Mouse (Mus musculus) urinary bladder, postnatal 25 days (tissue): ENCODE results near the gene Ckap2.
A peak's percentile ranks its signal among the peaks of the same experiment; 100 is the strongest.

ENCODE experiments used
- DNase-seq: peaks from one replicate; pipeline ENCODE4 v3.0.0; 2022; ENCODE audit warnings: low spot score

The Ckap2 gene

DNA sequence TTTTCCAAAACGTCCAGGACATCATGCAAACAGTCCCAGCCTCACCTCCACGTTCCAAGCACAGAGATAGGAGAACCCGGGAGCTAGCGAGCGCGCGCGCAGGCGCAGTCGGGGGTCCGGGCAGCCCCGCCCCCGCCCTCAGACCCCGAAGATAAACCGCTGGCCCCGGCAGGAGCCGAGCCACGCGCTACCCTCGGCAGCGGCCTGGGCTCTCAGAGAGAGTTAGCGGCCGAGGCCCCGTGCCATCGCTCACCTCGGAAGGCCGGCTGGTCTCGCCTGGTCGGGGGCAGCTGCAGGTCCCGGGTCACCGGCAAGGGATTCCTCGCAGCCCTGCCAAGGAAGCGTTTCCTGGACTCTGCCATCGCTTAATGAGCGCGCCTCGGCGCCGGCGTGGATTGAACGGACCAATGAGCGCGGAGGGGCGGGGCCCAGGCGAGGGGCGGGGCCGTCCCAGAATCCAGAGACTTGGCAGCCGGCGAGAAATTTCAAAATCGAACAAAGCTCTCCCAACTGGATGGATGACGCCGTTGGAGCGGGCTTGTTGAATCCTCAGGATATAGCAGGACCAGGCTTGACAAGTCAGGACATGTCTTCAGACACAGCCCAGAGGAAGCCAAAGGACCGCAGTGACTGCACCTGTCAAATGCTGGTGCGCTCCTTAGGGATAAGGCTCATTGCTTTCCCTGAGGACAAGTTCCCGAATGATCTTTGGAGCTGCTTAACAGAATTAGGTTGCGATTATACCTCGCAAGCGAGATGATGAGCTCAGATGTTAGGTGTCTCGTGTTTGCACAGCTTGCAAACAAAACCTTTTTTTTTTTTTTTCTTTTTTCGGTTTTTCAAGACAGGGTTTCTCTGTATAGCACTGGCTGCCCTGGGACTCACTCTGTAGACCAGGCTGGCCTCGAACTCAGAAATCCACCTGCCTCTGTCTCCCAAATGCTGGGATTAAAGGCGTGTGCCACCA lies at the start of gene Ckap2:
Gene Ckap2, minus strand, starts transcription at position 389 of the 967 bp plus-strand sequence.
- peak; percentile 83 for DNase-seq

DNA sequence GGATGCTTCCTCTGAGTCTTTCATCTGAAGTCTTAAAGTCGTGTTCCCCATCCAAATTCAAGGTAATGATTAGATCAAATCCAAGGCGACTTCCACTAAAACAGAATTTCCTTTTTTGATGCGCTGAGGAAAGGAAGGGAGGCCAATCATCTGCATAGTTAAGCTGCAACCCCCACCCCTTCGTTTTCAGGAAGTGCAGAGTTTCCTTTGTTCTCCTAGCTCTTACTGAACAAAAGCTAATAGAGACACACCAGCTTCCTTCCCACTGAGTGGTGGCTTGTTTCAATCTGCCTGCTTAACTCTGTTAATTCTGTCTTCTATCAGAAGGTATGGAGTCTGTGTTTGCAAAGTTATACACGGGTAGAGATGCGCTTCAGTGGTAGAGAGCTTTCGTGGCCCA lies 43.0 kb upstream of the Ckap2 start:
- no peak for DNase-seq

DNA sequence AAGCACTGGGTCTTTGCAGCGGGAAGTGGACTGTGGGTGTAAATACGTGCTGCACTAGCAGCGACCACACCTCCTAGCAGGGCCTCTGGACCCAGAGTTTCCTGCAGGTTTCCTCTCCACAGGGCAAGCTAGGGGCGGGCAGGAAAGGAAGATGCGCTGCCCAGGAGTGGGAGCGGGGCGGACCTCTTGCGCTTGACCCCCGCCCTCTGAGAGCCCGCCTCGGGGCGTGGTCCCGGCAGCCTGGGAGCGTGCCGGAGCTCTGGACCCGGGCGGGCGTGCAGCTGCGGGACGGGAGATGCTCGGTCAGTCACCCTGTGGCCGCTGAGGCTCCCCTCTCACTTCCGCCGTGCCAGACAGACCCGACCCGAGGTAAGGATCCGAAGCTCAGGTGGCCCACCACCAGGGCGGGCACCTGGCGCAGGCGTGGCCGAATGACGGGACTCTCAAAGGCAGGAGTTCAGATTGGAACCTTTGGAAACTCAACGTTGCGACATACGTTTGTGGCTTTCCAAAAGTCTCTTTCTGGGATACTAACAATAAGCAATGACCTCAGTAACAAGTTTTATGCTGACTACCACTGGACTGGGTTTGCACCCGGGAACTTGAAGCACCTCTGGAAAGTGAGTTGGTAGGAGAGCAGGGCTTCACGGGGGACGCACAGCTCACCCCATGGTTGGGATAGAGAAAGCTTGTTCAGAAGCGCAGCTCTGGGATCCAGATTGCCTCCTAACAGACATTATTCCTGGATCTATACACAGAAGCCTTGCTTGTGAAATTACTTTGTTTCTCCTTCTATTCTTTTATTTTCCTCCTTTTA lies 41.6 kb upstream of the Ckap2 start, which contains the start of gene Thsd1:
Gene Thsd1, plus strand, starts transcription at position 253 of the 817 bp plus-strand sequence.
- peak; percentile 60 for DNase-seq

DNA sequence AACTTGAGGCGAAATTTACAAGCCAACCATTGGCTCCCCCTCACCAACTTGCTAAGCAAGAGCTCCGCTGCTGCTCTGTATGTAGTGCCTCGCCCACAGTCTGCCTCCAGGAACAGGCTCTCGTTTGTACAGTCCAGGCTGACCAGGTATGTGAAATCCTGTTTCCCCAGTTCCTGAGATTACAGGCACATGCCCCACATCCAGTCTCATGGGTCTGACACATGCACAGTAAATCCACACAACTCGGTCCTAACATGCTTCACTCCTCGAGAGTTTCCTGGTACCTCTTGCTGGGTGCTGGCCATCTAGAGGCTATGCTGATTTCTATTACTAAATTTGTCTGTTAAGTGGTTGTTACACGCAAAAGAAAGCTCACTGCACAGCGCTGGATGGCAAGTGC lies 40.7 kb upstream of the Ckap2 start:
- peak; percentile 7 for DNase-seq

DNA sequence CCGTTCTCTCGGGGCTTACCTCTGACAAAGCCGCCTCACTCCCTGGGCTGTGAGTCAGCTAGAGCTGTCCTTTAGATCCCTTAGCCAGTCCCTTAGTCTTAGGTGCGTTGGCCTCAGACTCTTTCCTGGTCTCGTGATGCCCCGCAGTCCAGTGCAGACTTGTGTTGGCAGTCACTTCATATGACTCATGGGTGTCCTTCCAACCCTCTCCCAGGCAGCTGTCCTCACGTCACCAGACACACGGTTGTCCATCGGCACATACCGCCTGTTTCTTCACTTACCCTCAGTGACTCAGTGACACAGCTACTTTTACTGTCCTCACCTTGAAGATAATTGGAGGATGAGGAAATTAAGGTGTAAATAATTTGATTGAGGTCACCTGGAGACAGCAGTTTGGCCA lies 29.2 kb upstream of the Ckap2 start:
- no peak for DNase-seq

DNA sequence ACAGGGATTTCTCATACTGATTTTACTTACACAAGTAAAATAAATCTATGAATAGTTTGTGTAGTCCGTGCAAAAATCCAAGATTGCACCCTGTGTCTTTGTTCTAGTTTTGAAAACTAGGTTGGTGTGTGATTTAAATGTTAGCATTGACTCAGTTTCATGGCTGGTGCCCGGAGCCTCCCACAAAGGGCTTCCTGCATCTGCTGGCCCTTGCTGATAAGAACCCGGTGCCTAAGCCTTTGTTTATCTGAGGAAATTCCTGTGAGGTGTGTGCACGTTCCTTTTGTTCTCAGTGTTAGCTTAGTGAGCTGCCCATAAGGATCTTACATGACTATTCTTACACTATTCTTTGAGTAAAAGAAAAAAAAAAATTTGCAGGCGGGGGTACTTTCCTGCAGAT lies 23.4 kb upstream of the Ckap2 start:
- no peak for DNase-seq

DNA sequence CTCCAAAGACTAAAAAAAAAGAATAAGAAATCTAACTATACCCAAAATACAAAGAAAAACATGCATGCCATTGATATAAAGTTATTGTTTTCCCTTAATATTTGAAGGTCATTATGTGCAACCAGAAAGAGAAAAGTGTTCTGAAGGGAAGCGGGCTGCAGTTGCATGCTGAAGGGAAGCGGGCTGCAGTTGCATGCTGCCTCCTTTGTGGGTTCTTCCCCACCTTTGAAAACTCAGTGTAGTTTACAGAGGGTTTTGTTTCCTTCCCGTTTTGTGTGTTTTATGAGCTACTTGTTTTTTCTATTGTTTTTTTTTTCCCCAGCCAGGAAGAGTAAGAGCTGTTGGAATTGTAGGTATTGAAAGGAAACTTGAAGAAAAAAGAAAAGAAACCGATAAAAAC lies 21.9 kb upstream of the Ckap2 start:
- DNase-seq = no peak

DNA sequence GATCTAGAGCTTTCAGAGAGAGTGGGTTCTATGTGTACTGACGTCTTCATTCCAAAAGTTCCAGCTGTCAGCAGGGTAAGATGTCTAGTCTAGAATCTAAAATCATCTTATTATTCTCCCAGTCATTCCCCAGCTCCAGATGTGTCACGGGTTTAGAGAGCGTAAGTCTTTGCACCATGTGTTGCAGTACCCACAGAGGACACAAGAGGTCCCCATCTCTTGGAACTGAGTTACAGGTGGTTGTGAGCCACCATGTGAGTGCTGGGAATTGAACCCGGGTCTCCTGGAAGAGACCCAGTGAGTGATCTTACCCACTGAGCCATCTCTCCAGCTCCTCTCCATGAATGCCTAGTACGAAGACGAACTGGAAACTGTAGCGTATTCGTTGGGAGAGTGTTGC lies 13.9 kb upstream of the Ckap2 start:
- DNase-seq = no peak

DNA sequence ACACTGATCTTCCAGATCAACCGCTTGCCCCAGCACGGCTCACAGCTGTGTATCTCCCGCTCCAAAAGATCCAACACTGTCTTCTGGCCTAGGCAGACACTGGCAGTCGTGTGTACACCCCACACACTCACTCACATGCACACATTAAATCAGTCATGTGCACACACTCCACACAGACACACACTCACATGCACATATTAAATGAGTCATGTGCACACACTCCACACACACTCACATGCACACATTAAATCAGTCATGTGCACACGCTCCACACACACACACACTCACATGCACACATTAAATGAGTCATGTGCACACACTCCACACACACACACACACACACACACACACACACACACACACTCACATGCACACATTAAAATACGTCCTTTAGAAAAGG lies 12.3 kb upstream of the Ckap2 start:
- no peak for DNase-seq

DNA sequence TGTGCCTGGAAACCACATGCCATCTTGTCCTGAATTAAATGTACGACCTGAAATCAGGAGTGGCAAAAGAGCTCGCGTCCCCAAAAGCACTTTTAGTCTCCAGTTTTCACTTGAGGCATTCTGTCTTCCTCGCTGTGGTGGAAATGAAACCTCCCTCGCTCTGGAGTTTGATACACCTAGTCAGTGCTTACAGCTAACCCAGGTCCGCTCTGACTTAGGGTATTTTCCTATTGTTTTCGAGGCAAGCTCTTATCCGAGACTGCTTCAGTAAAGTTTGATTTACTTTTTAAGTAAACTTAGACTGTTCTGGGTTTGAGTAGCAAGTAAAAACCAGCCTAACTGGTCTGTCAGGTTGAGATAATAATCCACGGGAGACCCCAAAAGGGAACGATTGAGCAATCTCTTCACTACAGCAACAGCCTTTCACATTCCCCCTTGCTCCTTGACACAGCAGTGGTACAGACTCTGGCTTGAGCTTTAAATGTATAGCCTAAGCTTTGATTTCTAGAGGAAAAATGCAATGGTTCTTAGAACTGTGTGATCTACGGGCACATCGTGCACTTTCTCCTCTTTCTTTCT lies 7.9 kb upstream of the Ckap2 start:
- DNase-seq = peak; percentile 23

DNA sequence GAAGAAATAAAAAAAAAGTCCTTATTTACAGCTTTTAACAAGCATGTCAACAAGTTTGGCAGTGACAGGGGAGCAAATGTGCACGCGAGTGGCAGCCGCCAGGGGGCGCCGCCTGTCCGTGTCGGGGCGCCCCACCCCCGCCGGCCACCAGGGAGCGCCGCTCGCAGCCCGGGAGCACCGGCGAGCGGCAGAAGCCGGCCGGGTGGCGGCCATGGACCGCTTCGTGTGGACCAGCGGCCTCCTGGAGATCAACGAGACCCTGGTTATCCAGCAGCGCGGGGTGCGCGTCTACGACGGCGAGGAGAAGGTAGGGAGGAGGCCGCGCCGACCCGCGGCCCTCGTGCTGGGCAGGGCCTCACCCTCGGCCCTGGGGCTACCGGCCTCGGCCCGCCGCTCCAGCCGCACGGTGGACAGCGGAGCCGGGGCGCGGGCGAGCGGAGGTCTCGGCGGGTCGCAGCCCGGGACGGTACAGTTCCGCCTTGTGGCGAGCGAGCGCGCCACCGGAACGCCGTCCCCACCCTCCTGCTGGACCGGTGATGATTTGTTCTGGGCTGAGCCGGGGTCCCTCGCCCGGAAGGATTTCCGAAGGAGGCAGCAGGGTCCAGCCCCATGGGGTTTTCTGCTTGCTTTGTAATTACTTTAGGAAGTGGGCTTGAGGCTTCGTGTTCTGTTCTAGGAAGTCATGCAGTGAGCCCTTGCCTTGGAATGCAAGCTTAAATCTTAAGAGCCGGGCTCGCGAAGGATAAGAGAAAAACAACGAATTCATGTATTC lies 7.2 kb upstream of the Ckap2 start, which contains the start of gene Vps36:
Gene Vps36, plus strand, starts transcription at position 150 of the 772 bp plus-strand sequence.
- DNase-seq = peak; percentile 94

DNA sequence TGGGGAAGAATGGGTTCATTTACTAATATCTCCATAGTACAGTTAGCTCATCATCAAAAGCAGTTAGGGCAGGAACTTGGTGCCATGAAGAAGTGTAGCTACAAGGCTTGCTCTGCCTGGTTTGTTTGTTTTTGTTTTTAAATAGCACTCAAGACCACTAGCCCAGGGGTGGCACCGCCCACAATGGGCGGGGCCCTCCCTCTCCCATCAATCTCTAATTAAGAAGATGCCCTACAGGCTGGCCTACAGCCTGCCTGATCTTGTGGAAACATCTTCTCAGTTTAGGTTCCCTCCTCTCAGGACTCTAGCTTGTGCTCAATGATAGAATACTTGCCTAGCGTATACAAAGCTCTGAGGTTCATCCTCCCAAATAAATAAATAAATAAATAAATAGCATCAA lies 735 bp downstream of the Ckap2 start:
- no peak for DNase-seq

DNA sequence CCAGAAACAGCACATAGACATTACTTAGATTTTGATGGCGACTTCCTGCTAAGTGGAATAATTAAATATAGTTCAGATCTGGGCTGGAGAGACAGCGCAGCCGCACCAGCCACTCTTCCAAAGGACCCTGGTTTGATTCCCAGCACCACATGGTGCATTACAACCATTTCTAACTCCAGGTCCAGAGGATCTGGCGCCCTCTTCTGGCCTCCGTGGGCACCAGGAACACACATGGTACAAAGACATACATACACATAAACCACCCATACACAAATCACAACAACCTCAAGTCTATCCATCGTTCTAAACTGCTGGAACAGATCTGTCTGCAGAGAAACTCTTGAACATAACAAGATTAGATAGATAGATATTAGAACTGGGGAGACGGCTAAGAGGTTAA lies 9.7 kb downstream of the Ckap2 start:
- no peak for DNase-seq

DNA sequence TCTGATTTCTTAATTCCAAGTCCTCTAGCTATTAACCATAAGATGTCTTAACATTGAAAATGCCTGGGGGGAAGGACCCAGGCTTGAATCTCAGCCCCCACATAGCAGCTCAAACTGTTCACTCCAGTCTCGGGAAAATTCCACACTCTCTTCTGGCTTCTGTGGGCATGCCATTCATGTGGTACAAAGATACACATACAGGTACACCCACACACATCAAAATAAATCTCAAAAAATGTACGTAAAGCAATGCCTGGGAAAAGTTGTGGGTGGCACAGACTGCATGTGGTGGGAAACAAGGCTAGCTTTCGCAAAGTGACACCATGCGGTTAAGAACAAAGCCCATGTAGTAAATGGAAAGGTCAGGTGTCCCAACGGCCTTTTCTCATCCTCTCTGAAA lies 16.5 kb downstream of the Ckap2 start:
- DNase-seq = no peak

DNA sequence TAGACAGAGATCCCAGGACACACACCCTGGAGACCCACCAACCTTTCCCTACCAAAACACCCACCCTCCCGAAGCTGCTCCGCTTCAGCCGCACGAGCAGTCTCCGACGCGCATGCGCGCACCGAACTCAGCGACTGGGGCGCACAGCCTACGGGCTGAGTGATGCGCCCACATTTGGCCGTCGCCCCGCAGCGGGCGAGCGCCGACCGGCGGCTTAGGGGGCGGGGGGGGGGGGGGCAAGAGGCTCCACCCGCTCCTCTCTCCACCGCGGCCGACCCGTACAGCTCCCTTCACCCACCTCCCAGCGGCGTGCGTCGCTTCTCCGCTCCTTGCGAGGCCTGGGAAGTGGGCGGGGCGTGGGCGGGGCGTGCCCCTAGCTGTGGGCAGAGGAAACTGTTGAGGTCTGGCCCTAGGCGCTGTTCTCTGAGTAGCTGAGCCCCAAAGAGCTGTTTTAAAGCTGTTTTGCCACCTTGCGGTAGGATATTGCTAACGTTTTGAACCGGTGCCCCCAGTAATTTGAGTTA lies 19.5 kb downstream of the Ckap2 start, which contains the start of gene Nek3:
Gene Nek3, minus strand, starts transcription at position 356 of the 524 bp plus-strand sequence.
- DNase-seq = peak; percentile 76

DNA sequence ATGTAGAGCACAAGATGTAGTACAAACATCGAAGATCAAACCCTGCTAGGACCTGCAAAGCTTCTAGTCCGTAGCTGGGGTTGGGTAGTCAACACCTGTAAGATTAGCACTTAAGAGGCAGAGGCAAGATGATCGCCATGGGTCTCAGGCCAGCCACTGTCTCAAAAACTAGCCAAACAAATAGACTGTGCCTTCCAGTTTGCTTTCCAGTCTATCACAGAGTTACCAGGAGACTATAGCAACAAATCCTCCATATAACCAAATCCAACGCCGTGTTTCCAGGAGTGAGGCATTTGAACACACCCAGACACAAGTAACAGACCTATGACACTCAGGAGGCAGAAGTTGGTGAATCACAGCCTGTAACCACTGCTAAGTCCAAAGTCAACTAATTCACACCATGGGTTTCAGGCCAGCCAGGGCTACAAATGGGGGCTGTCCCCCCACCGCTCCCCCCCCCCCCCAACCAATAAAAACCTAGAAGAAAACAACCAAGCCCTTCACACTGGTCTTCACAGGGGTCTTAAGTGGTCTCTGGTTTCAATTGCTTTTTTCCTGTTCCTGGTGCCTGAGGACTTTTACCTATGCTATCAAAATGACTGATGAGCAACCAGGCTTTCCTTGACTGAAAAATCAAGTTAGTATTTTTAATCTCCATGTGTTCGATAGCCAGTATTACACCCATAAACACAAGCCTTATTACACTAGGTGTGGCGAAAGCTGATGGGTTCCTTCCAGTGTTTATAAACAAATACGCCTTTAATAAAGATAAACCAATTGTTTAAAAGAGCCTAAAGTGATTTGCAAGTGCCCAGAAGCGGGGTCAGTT lies 20.2 kb downstream of the Ckap2 start:
- no peak for DNase-seq

DNA sequence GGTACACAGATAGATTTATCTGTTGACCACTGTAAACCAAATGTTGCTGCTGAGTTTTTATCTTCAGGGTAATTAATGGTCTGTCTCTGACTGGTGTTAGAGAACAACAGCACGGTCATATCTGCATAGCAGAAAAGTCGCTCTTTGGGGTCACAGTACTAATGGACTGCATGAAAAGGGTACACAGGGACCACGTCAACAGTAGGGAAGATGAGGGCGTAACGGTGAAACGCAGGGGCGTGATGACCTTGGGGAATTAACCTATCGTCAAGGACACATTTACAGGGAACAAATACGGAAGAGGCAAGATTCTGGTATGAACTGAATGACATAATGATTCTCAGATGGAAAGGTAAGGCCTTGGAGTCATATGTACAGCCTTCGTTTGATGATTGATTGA lies 21.2 kb downstream of the Ckap2 start:
- no peak for DNase-seq

DNA sequence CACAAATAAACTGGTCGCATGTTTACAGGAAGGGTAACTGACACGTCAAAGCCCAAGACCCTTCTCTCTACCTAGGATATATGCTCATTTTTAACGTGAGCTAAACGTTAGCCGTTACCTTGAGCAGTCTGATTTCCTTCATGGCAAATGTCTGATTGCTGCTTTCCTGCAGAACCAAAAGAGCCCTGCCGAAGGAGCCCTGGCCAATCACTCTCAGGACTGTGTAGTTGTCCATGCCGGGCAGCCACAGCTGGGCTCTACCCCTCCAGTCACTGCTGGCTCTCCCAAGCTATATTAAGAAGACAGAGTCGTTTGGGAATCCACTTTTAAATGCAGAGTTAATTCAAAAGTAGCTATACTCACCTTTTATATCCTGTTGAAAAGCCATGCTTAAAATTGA lies 23.4 kb downstream of the Ckap2 start:
- DNase-seq = no peak

DNA sequence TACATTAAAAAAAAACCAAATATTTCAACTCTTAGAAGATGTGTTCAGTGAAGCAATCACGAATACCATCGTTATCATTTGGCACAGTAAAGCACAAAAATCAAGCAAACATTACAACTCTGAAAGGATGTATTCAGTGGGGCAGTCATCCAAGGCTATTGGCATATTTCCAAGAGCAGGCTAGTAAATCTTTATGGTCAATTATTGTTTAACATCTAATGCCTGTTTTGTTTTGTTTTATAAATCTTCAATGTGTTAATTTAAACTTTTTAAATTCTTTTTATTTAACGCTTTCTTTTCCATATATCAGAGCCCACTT lies 35.3 kb downstream of the Ckap2 start:
- DNase-seq = no peak

DNA sequence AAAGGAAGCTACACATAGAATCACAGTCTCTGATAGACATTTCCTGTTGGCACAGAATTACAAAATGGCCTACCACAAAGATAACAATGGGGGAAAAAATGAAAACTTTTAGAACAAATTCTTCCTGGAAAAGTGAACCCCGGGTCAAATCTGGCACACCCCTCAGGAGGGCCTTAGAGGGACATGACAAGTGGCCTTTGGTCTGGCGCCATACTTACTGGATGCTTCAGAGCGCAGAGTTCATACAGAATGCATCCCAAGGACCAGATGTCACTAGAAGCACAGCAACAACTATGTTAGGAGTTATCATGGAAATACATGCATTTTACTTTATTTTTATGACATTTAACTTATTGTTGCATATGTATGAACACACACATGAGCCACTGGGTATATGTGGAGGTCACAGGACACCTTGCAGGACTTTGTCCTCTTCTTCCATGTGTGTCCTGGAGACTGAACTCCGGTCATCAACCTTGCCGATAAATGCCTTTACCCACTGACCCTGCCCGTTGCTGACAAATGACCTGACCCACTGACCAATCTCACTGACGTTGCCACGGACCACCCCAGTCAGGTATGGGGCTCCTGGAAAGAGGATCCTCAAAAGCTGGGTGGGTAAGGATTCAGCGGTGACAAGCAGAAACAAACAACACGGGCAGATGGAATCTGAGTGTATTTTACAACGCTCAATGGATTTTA lies 35.8 kb downstream of the Ckap2 start:
- DNase-seq = no peak
